Mouse (Mus musculus) G1E (cell line): Measurements from ENCODE around the gene Ndufa8.

ENCODE experiments used
- CTCF ChIP-seq: IDR thresholded peaks from 2 replicates; pipeline ENCODE4 v1.5.1; 2012; ENCODE audit warnings: low read depth, low read length, inconsistent platforms, mixed read lengths
- GATA1 ChIP-seq: IDR thresholded peaks from 2 replicates; pipeline ENCODE4 v1.6.1; 2012; ENCODE audit warnings: borderline replicate concordance, low read length, inconsistent platforms, mixed read lengths
- GATA2 ChIP-seq: IDR thresholded peaks from 2 replicates; pipeline ENCODE4 v1.6.1; 2012; ENCODE audit warnings: low read depth, low read length, inconsistent platforms, borderline replicate concordance
- POLR2AphosphoS5 ChIP-seq: IDR thresholded peaks from 2 replicates; pipeline ENCODE4 v1.6.1; 2012; ENCODE audit warnings: low read depth, low read length, inconsistent platforms; ENCODE audit not compliant: insufficient replicate concordance
- TAL1 ChIP-seq: conservative IDR thresholded peaks from 2 replicates; pipeline ENCODE4 v1.6.1; 2012; ENCODE audit warnings: low read depth, low read length, inconsistent platforms, mixed read lengths

DNA sequence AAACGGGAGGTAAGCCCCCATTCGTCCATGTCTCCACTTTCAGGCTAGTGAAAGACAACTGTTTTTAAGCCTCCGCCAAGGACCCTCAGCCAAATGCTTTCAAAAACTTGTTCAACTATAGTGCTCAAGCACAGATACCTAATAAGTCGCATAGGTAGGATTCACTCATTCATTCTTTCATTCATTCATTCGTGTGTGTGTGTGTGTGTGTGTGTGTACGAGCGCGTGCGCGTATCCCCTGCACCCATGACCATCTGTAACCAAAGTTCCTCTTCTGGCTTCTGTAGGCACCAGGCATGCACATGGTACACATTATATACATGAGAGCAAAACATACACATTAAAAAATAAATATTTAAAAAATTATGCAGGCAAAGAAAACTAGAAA, 355 bp upstream of the Ndufa8 start:
- no peak for TF ChIP-seq CTCF
- no peak for TF ChIP-seq POLR2AphosphoS5
- no peak for TF ChIP-seq GATA1
- TF ChIP-seq TAL1, result no peak
- TF ChIP-seq GATA2, result no peak
